Mouse (Mus musculus): ENCODE measurements at regions not wholly inside any gene's neighbourhood (a gene's known extent, or its start where the extent isn't known, plus 50 kb on each side); places are given as distances from the start of the nearest gene placed in this dataset.

DNA sequence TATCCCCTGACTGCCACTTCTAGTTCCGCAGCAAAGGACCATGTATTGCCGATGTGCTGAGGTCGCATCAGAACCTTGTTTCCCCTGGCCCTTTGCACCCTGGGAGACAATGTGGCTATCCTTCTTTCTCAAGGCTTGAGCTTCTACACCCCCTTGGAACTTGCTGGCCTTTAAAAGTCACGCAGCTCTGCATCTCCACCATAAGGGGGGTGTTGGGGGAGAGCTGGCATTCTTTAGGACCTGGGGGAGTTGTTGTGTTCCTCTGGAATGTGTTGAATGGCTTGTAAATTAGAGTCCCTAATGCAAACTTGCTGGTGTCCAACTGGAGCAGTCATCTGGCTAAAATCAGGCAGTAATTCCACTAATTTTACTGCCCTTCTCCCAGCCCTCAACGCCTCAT is 446.6 kb upstream of the Nr2f2 start:
- TF ChIP-seq POLR2A (IDR thresholded peaks at IDR 0.05; ENCODE audit: insufficient read depth, low read depth, low read length) = no peak
- TF ChIP-seq CTCF (IDR thresholded peaks at IDR 0.05; ENCODE audit: insufficient read depth, low read depth, low read length) = no peak
